Mouse (Mus musculus) intestine, embryonic 15.5 days (tissue): ENCODE measurements around the gene Unc13d. TPM values are rescaled to one million over a fixed set of nuclear protein-coding genes. Genes with fewer than 3 reads are reported as not detected.
"Not testable (repeated sequence)": the region's sequence is repeated elsewhere in the genome, so short reads cannot be mapped to it uniquely, and the experiment has no call there.

Experiments
- ATAC-seq: fragments of 200-750 bp; cut with Nextera tagmentation; 2 replicates; pipeline ENCODE4 v1.8.0; 2017; ENCODE audit warnings: moderate TSS enrichment, moderate library complexity
- H3K27ac ChIP-seq: fragments of 300-500 bp; sonication (generic); 2 replicates; pipeline ENCODE4 v1.5.1; 2015; ENCODE audit warnings: mild to moderate bottlenecking, inconsistent platforms
- H3K27me3 ChIP-seq: fragments of 300-500 bp; sonication (generic); replicated peaks from 2 replicates; pipeline ENCODE4 v1.6.1; 2015; ENCODE audit warnings: inconsistent platforms
- H3K36me3 ChIP-seq: fragments of 300-500 bp; sonication (generic); 2 replicates; pipeline ENCODE4 v1.6.1; 2015; ENCODE audit warnings: inconsistent platforms
- H3K4me1 ChIP-seq: fragments of 300-500 bp; sonication (generic); replicated peaks from 2 replicates; pipeline ENCODE4 v1.6.1; 2015; ENCODE audit warnings: inconsistent platforms
- H3K4me2 ChIP-seq: fragments of 300-500 bp; sonication (generic); replicated peaks from 2 replicates; pipeline ENCODE4 v1.6.1; 2015; ENCODE audit warnings: mild to moderate bottlenecking, inconsistent platforms
- H3K4me3 ChIP-seq: fragments of 300-500 bp; sonication (generic); replicated peaks from 2 replicates; pipeline ENCODE4 v1.5.1; 2015; ENCODE audit warnings: inconsistent platforms
- H3K9ac ChIP-seq: fragments of 300-500 bp; sonication (generic); 2 replicates; pipeline ENCODE4 v1.6.1; 2015; ENCODE audit warnings: inconsistent platforms
- H3K9me3 ChIP-seq: fragments of 300-500 bp; sonication (generic); 2 replicates; pipeline ENCODE4 v1.6.1; 2016; ENCODE audit warnings: inconsistent platforms
- WGBS: fragments of 180-500 bp; shearing (Covaris S2); methylation state at CpG from one replicate; pipeline ENCODE4 v1.1.7; 2015; 5-methylcytosine and 5-hydroxymethylcytosine counted together
- polyA plus RNA-seq: library from polyadenylated mRNA; unstranded; fragments of >200 nt; fragmentation: Nextera tagmentation; extraction: Ambion mirVana; gene quantifications from 2 replicates; pipeline ENCODE4 v1.2.1, GENCODE M21; 2015

Gene Unc13d
- polyA plus RNA-seq, 1 experiment from 2014 or later, result 4.2 TPM

- Histone ChIP-seq H3K9ac (peak overlapping the region; percentile 28; the same call in 1 of the 2 replicates), H3K4me2 (no peak overlapping the region), H3K4me1 (peaks cover 54% of the 10 kb centered on the region), H3K36me3 (no peaks in the 10 kb centered on the region), H3K27ac (peak overlapping the region; percentile 66), H3K4me3 (no peak overlapping the region), H3K27me3 (no peaks in the 10 kb centered on the region), H3K9me3 (no peaks in the 10 kb centered on the region)
- 64% methylated on average over 14 of the region's 14 CpGs for WGBS
- ATAC-seq, result peak; percentile 34; the same call in 1 of the 2 replicates
Measured at GRCm38 (mm10) chr11:116098711-116099460, 21.1 kb upstream of the Unc13d start.

DNA sequence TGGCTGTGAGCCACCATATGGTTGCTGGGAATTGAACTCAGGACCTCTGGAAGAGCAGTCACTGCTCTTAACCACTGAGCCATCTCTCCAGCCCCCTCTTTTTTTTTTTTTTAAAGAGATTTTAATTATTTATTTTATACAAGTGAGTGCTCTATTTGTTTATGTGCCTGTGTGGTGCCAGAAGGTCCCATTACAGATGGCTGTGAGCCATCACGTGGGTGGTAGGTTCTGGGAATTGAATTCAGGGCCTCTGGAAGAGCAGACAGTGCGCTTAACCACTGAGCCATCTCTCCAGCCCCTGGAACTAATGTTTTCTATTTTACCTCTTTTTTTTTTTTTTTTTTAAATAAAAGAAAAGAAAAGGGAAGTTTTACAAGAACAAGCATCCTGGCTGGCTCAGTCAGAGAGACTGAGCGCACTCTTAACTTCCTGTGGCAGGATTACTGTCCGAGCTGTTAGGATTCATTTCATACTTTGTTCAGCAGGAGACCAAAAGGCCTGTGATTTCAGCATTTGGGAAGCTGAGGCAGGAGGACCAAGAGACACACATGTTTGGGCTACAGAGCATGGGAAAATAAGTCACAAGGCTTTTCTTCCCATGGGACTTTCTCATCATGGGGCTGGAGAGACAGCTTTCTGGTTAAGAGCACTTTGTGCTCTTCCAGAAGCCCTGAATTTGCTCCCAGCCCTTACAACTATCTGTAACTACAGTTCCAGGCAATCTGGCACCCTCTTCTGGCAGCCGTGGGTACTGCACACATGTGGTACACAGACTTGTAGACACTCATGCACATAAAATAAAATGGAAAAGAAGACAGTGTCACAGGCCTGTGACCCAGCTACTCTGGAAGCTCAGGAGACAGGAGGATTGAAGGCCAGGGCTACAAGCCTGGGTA lies 18.7 kb upstream of the Unc13d start:
- Histone ChIP-seq H3K4me1 (peaks cover 33% of the 10 kb centered on the region), H3K4me2 (no peak overlapping the region), H3K27me3 (no peaks in the 10 kb centered on the region), H3K9me3 (no peaks in the 10 kb centered on the region), H3K4me3 (no peak overlapping the region), H3K27ac (no peak overlapping the region), H3K36me3 (no peaks in the 10 kb centered on the region), H3K9ac (no peak overlapping the region)
- 85% methylated on average over 5 of the region's 5 CpGs for WGBS
- ATAC-seq, result no peak

DNA sequence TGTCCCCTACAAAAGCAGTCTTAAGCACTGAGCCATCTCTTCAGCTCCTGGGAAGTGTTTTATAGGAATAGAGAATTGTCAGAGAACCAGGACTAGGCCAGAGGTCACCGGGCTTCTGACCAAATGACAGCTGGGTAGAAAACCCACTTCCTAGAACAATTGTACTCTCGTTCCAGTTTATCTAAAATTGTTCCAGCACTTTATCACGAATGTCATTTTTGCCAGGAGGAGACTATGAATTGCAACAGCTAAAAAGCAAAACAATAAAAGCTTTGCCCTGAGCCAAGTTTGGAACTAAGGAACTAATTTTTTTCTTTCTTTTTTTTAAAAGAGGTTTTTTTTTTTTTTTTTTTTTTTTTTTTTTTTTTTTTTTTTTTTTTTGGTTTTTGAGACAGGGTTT lies 17.8 kb upstream of the Unc13d start:
- no peak overlapping the region for H3K4me2 ChIP-seq

DNA sequence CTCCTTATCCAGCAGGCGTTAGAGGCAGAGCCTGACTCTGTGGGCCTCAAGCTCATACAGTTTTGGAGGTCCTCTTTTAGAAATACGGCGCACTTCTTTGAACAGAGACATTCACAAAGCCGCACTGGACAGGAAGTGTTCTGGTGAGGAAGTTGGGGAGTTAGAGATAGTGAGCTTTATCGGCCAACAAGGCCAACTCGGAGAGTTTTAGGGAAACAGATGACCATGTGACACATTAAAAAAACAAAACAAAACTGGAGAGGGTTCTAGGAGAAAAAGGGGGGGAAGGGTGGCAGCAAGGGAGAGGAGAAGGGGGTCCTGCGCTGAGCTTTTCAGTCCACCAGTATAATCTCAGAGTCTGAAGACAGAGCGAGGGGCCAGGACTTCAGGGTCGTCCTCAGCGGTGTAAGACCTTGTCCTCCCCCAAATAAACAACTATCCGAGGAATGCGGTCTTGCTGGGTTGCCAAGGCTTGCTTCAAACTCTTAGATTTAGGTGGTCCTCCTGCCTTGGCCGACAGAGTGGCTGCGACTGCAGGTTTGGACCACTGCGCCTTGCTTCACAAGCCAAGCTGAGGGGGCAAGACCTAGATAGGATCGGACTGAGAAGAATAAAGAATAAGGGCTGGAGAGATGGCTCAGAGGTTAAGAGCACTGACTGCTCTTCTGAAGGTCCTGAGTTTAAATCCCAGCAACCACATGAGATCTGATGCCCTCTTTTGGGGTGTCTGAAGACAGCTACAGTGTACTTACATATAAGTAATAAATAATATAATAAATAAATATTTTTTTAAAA lies 16.2 kb upstream of the Unc13d start:
- peaks cover 9% of the 10 kb centered on the region for H3K4me1 ChIP-seq
- ATAC-seq, result no peak
- H3K27ac ChIP-seq, result no peak overlapping the region
- H3K4me3 ChIP-seq, result no peak overlapping the region
- no peaks in the 10 kb centered on the region for H3K9me3 ChIP-seq
- 43% methylated on average over 16 of the region's 16 CpGs for WGBS
- no peaks in the 10 kb centered on the region for H3K27me3 ChIP-seq
- no peaks in the 10 kb centered on the region for H3K36me3 ChIP-seq
- H3K4me2 ChIP-seq, result no peak overlapping the region
- H3K9ac ChIP-seq, result no peak overlapping the region

More for the DNA sequence above, 17.8 kb upstream of the Unc13d start:
- no peaks in the 10 kb centered on the region for H3K27me3 ChIP-seq
- no peak for ATAC-seq
- no peaks in the 10 kb centered on the region for H3K9me3 ChIP-seq
- 64% methylated on average over 3 of the region's 3 CpGs for WGBS
- no peak overlapping the region for H3K4me3 ChIP-seq
- no peak overlapping the region for H3K9ac ChIP-seq
- H3K4me1 ChIP-seq, result peaks cover 24% of the 10 kb centered on the region
- no peak overlapping the region for H3K27ac ChIP-seq
- no peaks in the 10 kb centered on the region for H3K36me3 ChIP-seq

DNA sequence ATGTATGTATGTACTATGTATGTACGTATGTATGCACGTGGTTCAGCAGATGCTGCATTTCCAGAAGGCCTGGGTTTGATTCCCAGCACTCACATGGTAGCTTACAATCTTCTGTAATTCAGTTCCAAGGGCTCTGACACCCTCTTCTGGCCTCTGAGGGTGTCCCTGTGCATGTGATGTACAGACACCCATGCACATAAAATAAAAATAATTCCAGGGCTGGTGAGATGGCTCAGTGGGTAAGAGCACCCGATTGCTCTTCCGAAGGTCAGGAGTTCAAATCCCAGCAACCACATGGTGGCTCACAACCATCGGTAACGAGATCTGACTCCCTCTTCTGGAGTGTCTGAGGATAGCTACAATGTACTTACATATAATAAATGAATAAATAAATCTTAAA lies 15.2 kb upstream of the Unc13d start:
- not testable (repeated sequence) for H3K27me3 ChIP-seq, H3K9ac ChIP-seq, H3K27ac ChIP-seq, ATAC-seq, H3K9me3 ChIP-seq, H3K4me2 ChIP-seq, H3K4me1 ChIP-seq, H3K4me3 ChIP-seq, H3K36me3 ChIP-seq
- WGBS, result 94% methylated on average over 6 of the region's 6 CpGs

DNA sequence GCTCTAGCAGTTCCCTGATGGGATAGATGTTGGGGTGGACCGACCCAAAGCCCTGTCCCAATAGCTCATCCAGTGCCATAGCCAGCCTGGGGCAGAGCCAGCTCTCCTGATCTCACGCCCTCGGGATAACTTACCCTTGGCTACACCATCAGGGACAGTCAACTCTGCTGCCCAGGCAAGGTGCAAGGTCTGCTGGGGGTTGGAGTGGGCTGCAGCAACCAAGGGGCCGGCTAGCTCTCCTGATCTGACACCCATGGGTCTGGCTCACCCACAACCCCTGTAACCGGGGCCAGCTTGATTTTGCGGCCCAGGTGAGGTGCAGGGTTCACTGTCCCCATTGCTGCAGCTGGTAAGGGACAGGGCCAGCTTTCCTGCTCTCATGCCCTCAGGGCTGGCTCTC lies 13.8 kb upstream of the Unc13d start:
- no peaks in the 10 kb centered on the region for H3K36me3 ChIP-seq
- ATAC-seq, result no peak
- H3K4me2 ChIP-seq, result no peak overlapping the region

GRCm38 (mm10) chr11:116089545-116089944 lies 11.8 kb upstream of the Unc13d start:
- Histone ChIP-seq H3K9ac (no peak overlapping the region), H3K27ac (no peak overlapping the region), H3K9me3 (no peaks in the 10 kb centered on the region), H3K27me3 (no peaks in the 10 kb centered on the region), H3K4me2 (no peak overlapping the region), H3K36me3 (no peaks in the 10 kb centered on the region), H3K4me3 (no peak overlapping the region), H3K4me1 (peaks cover 14% of the 10 kb centered on the region)
- 92% methylated on average over 6 of the region's 6 CpGs for WGBS
- no peak for ATAC-seq

More for the DNA sequence above, 13.8 kb upstream of the Unc13d start:
- no peak overlapping the region for H3K9ac ChIP-seq
- 93% methylated on average over 6 of the region's 6 CpGs for WGBS
- H3K4me3 ChIP-seq, result no peak overlapping the region
- peaks cover 6% of the 10 kb centered on the region; the same call in 1 of the 2 replicates for H3K4me1 ChIP-seq
- H3K27me3 ChIP-seq, result no peaks in the 10 kb centered on the region
- H3K9me3 ChIP-seq, result no peaks in the 10 kb centered on the region
- H3K27ac ChIP-seq, result no peak overlapping the region

- H3K27ac ChIP-seq, result 0 out of 2 replicates have a peak overlapping the region, but pooled peaks have one; percentile 22
- no peak for ATAC-seq
Measured at GRCm38 (mm10) chr11:116088741-116089394, 11.1 kb upstream of the Unc13d start.

DNA sequence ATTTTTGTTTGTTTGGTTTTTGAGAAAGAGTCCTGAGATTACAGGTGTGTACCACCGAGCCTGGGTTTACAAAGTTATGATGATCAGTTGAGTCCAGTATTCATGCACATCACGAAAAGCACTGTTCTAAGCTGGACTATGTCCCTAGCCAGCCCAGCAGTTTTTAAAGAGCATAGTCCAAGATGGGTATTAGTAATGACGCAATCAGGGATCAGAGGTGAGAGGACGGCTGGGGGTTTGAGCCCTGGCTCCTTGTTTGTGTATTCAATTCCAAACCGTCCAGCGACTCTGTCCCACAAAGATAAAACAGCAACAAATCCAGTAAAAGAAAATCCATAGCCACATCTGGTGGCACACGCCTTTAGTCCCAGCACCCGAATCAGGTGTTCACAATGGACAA lies 10.4 kb upstream of the Unc13d start:
- Histone ChIP-seq H3K27me3 (no peaks in the 10 kb centered on the region), H3K4me2 (peak overlapping the region; percentile 55; the same call in 1 of the 2 replicates), H3K9ac (no peak overlapping the region), H3K4me1 (peaks cover 18% of the 10 kb centered on the region), H3K4me3 (no peak overlapping the region), H3K9me3 (no peaks in the 10 kb centered on the region), H3K36me3 (peaks cover 10% of the 10 kb centered on the region; the same call in 1 of the 2 replicates), H3K27ac (peak overlapping the region; percentile 86; the same call in 1 of the 2 replicates)
- WGBS, result 66% methylated on average over 8 of the region's 8 CpGs
- 0 out of 2 replicates have a peak, but pooled peaks have one; percentile 9 for ATAC-seq

More at GRCm38 (mm10) chr11:116088741-116089394, 11.1 kb upstream of the Unc13d start:
- Histone ChIP-seq H3K36me3 (peaks cover 3% of the 10 kb centered on the region; the same call in 1 of the 2 replicates), H3K9ac (no peak overlapping the region), H3K27me3 (no peaks in the 10 kb centered on the region), H3K4me2 (no peak overlapping the region), H3K9me3 (no peaks in the 10 kb centered on the region), H3K4me1 (peaks cover 18% of the 10 kb centered on the region), H3K4me3 (no peak overlapping the region)
- 75% methylated on average over 11 of the region's 11 CpGs for WGBS

DNA sequence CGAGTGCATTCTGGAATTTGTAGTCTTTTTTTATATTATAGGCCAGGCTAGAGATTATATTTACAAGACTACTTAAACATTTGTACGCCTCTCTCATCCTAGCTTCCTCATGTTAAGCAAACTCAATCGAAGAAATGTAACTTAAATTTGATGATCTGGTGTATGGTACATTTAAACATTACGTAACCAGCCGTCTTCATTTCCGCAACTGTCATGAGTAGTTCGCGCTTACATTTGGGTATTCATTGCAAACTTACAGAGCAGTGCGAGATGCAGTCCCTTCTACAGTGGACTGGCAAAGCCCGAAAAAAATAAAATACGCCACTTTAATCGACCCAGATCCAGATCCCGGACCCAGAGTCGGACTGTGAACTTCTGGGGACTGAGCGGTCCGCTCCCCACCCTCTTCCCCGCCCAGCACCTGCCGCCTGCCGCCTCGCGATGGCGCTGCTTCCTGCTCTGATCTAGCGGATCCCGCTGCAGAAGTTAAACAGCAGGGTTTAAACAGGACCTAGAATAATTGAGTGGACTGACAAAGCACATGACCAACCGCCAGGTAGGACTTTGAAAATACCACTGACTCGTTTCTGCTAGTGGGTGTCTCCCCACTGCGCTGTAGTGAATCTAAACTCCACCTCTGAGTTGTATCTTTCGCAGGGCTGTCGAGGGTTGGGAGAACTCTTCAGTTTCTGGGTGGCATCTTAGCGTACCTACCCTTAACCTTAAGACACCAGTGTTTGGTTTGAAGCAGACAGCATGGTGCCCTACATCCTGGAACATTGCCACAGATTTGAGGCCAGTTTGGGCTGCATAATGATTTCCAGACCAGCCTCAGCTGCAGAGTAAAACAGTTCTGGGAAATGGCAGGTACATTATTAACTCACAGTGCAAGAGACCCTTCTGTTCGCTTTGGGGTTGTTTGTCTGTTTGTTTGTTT lies 9.7 kb upstream of the Unc13d start:
- peak; percentile 86 for ATAC-seq
- H3K9ac ChIP-seq, result peak overlapping the region; percentile 33; the same call in 1 of the 2 replicates
- H3K4me1 ChIP-seq, result peaks cover 18% of the 10 kb centered on the region
- H3K27me3 ChIP-seq, result no peaks in the 10 kb centered on the region
- H3K9me3 ChIP-seq, result no peaks in the 10 kb centered on the region
- peaks cover 14% of the 10 kb centered on the region for H3K36me3 ChIP-seq
- H3K4me2 ChIP-seq, result peak overlapping the region; percentile 55
- WGBS, result 2% methylated on average over 31 of the region's 31 CpGs
- H3K4me3 ChIP-seq, result peak overlapping the region; percentile 46
- H3K27ac ChIP-seq, result peak overlapping the region; percentile 86
